In the genomic region with DNA sequence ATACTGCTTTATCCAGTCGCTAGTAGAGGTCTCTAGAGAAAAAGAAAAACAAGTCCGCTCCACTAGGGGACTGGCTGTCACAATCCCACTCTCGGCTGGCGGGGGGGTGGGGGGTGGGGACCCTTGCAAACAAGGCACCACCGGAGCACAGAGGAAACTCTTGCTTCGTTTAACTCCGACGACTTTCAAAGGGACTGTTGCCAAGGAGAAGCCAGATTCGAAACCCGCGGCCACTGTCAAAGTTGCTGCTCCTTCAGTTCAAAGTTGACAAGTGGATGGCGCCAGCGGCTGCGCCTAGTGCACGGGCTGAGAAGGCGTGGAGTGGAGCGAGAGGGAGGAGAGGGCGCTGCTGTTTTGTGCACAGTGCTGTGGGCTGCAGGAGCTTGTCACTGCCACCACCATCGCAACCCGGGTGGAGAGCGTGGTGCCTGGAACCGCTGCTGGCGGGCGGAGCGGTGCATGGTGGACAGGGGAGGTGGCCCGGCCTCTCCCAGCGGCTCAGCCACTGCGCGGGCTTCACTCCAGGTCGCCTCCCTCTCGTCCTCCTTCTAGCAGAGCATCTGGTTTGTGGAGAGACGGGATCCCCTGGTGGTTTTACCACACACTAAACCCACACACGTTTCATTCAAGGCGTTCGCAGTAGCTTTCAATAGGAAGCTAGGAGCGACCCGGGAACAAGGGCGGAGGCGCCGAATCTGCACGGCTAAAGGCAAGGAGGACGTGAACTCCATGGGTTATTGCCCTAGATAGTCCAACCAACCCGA, we compare ENCODE assay signal across 8 mouse cellular contexts. TPM values are rescaled to one million over a fixed set of nuclear protein-coding genes. Genes with fewer than 3 reads are reported as not detected.
DNase-seq lines count a peak whose midpoint lies in the region; ATAC-seq lines count a peak whose summit lies in the region.

No protein-coding gene starts in this region.

- no peak overlapping the region for H3K27ac ChIP-seq in limb, embryonic 12.5 days
- peak overlapping the region; percentile 75 for H3K27ac ChIP-seq in neural tube, embryonic 13.5 days (replicated peaks)

- no peaks in the 10 kb centered on the region for H3K9me3 ChIP-seq in limb, embryonic 12.5 days
- no peaks in the 10 kb centered on the region for H3K9me3 ChIP-seq in neural tube, embryonic 13.5 days

- peaks cover 29% of the 10 kb centered on the region for H3K27me3 ChIP-seq in limb, embryonic 12.5 days
- peaks cover 23% of the 10 kb centered on the region for H3K27me3 ChIP-seq in neural tube, embryonic 13.5 days

- under 1% methylated on average over 43 of the region's 43 CpGs for WGBS in limb, embryonic 12.5 days
- WGBS in neural tube, embryonic 13.5 days: 1% methylated on average over 42 of the region's 43 CpGs

- H3K4me2 ChIP-seq in limb, embryonic 12.5 days: peak overlapping the region; percentile 91
- H3K4me2 ChIP-seq in neural tube, embryonic 13.5 days: peak overlapping the region; percentile 96

- peaks cover 16% of the 10 kb centered on the region for H3K4me1 ChIP-seq in limb, embryonic 12.5 days (replicated peaks)
- peaks cover 27% of the 10 kb centered on the region for H3K4me1 ChIP-seq in neural tube, embryonic 13.5 days (replicated peaks)

- peak; percentile 82 for ATAC-seq in limb, embryonic 12.5 days (ENCODE audit: insufficient number of reproducible peaks, insufficient read depth, low FRiP score, low TSS enrichment, low read depth)
- peak; percentile 86 for ATAC-seq in neural tube, embryonic 13.5 days (ENCODE audit: low read depth)

- peak overlapping the region; percentile 50 for H3K9ac ChIP-seq in limb, embryonic 12.5 days (replicated peaks)
- H3K9ac ChIP-seq in neural tube, embryonic 13.5 days: peak overlapping the region; percentile 73

- peak; percentile 77 for DNase-seq in layer of hippocampus, adult 11-12 months (ENCODE audit: low spot score)
- no peak for DNase-seq in layer of hippocampus, adult 9-10 months (ENCODE audit: low spot score)
- peak; percentile 59 to 68 for DNase-seq in cerebellum, postnatal 10 days
- DNase-seq in frontal cortex, postnatal 14 days (ENCODE audit: low spot score in 2 of 2): peak; percentile 24 to 35
- DNase-seq in kidney, adult 8-10 months: peak; percentile 0 to 7
- no peak for DNase-seq in thymus, postnatal 14 days

- no peaks in the 10 kb centered on the region for H3K36me3 ChIP-seq in limb, embryonic 12.5 days
- H3K36me3 ChIP-seq in neural tube, embryonic 13.5 days: no peaks in the 10 kb centered on the region

- peak overlapping the region; percentile 52 for H3K4me3 ChIP-seq in limb, embryonic 12.5 days (replicated peaks)
- H3K4me3 ChIP-seq in neural tube, embryonic 13.5 days: peak overlapping the region; percentile 59

RNA-seq across cellular contexts. Expression of a gene that starts 0.8 kb away (rescaled TPM):
- 1.1 and 1.6 TPM in 2 replicates for polyA plus RNA-seq in limb, embryonic 12.5 days (2016; fragmentation: Nextera tagmentation; extraction: Ambion mirVana)
- 7.6 and 8.5 TPM in 2 replicates for polyA plus RNA-seq in neural tube, embryonic 13.5 days (2015; fragmentation: Nextera tagmentation; extraction: Ambion mirVana)

Comparison
In these comparisons a context has a peak if more than half of its experiments do, and no peak if none do; other contexts are left out.
1. DNase-seq: peak in layer of hippocampus, adult 11-12 months (single experiment), cerebellum, postnatal 10 days (2 of 2), frontal cortex, postnatal 14 days (2 of 2) and kidney, adult 8-10 months (2 of 2); none in layer of hippocampus, adult 9-10 months (single experiment) and thymus, postnatal 14 days (single experiment).